9 mouse cellular contexts compared by ENCODE assay signal in the genomic region with DNA sequence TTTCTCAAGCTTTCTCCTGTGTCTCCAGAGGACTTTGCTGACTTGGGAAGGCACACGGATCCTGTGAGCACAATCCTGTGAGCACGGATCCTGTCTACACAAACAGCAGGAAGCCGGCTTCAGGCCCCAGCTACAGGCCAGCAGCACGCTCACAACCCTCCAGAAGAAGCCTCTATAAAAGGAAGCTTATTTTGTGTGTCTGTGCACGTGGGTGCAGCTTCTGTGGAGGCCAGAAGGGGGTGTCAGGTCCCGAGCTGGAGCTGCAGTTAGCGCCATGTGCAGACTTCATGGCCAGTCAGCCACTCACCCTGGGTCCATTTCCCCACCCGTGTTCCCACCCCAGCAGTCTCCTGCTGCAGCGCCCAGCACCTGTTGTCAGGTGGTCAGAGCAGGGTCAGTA. TPM values are rescaled to one million over a fixed set of nuclear protein-coding genes. Genes with fewer than 3 reads are reported as not detected.
DNase-seq lines count a peak whose midpoint lies in the region; ATAC-seq and TF ChIP-seq lines count a peak whose summit lies in the region.
"Had no signal": no experiment of that assay in that cellular context is flagged by ENCODE, and none has a peak within 500 bp of the region (broad histone marks: within the 10 kb centered on the region; RNA-seq: fewer than 3 reads in every experiment).

No protein-coding gene starts in this region.

- no peak for ATAC-seq in kidney, embryonic 16.5 days (ENCODE audit: low FRiP score, low TSS enrichment)
- ATAC-seq in embryonic facial prominence, embryonic 13.5 days (ENCODE audit: insufficient number of reproducible peaks, insufficient read depth, low FRiP score, low TSS enrichment, low read depth), result no peak
- no peak for ATAC-seq in hindbrain, embryonic 11.5 days (ENCODE audit: low FRiP score)
- no peak for ATAC-seq in midbrain, postnatal 0 days (ENCODE audit: low FRiP score)

- WGBS in kidney, embryonic 16.5 days, result 89% methylated on average over 9 of the region's 9 CpGs
- 97% methylated on average over 9 of the region's 9 CpGs for WGBS in embryonic facial prominence, embryonic 13.5 days
- 91% methylated on average over 9 of the region's 9 CpGs for WGBS in hindbrain, embryonic 11.5 days
- WGBS in midbrain, postnatal 0 days, result 87% methylated on average over 9 of the region's 9 CpGs

- peak overlapping the region; percentile 87 for H3K27ac ChIP-seq in kidney, embryonic 16.5 days (ENCODE audit: low read length)
- peak overlapping the region; percentile 90 for H3K27ac ChIP-seq in embryonic facial prominence, embryonic 13.5 days
- peak overlapping the region; percentile 84 for H3K27ac ChIP-seq in hindbrain, embryonic 11.5 days (ENCODE audit: low read depth, low read length)
- no peak overlapping the region for H3K27ac ChIP-seq in midbrain, postnatal 0 days (ENCODE audit: low read depth, low read length)

- no peak for DNase-seq in kidney, postnatal 36 days
- DNase-seq in hindbrain, embryonic 11.5 days (ENCODE audit: low spot score), result no peak
- no peak for DNase-seq in midbrain, postnatal 0 days (ENCODE audit: low spot score)
- no peak for DNase-seq in spleen, postnatal 4 days (ENCODE audit: low spot score in 2 of 2)
- no peak for DNase-seq in T-cell, adult 2 months (ENCODE audit: low spot score)
- no peak for DNase-seq in spleen, adult 18-20 months
- DNase-seq: kidney, postnatal 25 days had no signal

- no peak overlapping the region for H3K9ac ChIP-seq in kidney, embryonic 16.5 days (replicated peaks; ENCODE audit: low read length)
- no peak overlapping the region for H3K9ac ChIP-seq in embryonic facial prominence, embryonic 13.5 days
- no peak overlapping the region for H3K9ac ChIP-seq in hindbrain, embryonic 11.5 days (ENCODE audit: low read depth, low read length)
- H3K9ac ChIP-seq in midbrain, postnatal 0 days (replicated peaks; ENCODE audit: low read length, poor library complexity, severe bottlenecking), result no peak overlapping the region

- H3K9me3 ChIP-seq in kidney, embryonic 16.5 days (ENCODE audit: low read length), result 0 out of 2 replicates have a peak, but pooled peaks cover 3% of the 10 kb centered on the region
- H3K9me3 ChIP-seq in embryonic facial prominence, embryonic 13.5 days, result no peaks in the 10 kb centered on the region; the same call in 1 of the 2 replicates
- H3K9me3 ChIP-seq in hindbrain, embryonic 11.5 days (ENCODE audit: control insufficient read depth, low read length), result no peaks in the 10 kb centered on the region
- H3K9me3 ChIP-seq in midbrain, postnatal 0 days (ENCODE audit: low read length), result no peaks in the 10 kb centered on the region

- no peak overlapping the region for H3K4me2 ChIP-seq in kidney, embryonic 16.5 days (replicated peaks; ENCODE audit: low read depth, low read length)
- H3K4me2 ChIP-seq in embryonic facial prominence, embryonic 13.5 days, result no peak overlapping the region
- no peak overlapping the region for H3K4me2 ChIP-seq in hindbrain, embryonic 11.5 days (replicated peaks; ENCODE audit: low read depth, low read length)
- H3K4me2 ChIP-seq in midbrain, postnatal 0 days (ENCODE audit: low read depth, low read length, poor library complexity, severe bottlenecking), result no peak overlapping the region

- peaks cover 68% of the 10 kb centered on the region for H3K4me1 ChIP-seq in kidney, embryonic 16.5 days (ENCODE audit: insufficient read depth, low read length)
- H3K4me1 ChIP-seq in embryonic facial prominence, embryonic 13.5 days, result peaks cover 96% of the 10 kb centered on the region
- peaks cover 40% of the 10 kb centered on the region for H3K4me1 ChIP-seq in hindbrain, embryonic 11.5 days (replicated peaks; ENCODE audit: control insufficient read depth, insufficient read depth, low read length)
- H3K4me1 ChIP-seq in midbrain, postnatal 0 days (ENCODE audit: insufficient read depth, low read length), result peaks cover 28% of the 10 kb centered on the region

- H3K36me3 ChIP-seq in kidney, embryonic 16.5 days (ENCODE audit: insufficient read depth, low read length), result 0 out of 2 replicates have a peak, but pooled peaks cover 3% of the 10 kb centered on the region
- 0 out of 2 replicates have a peak, but pooled peaks cover 6% of the 10 kb centered on the region for H3K36me3 ChIP-seq in embryonic facial prominence, embryonic 13.5 days
- no peaks in the 10 kb centered on the region for H3K36me3 ChIP-seq in hindbrain, embryonic 11.5 days (ENCODE audit: control insufficient read depth, insufficient read depth, low read length)
- H3K36me3 ChIP-seq in midbrain, postnatal 0 days (ENCODE audit: insufficient read depth, low read length), result no peaks in the 10 kb centered on the region; the same call in 1 of the 2 replicates

- H3K4me3 ChIP-seq in kidney, embryonic 16.5 days (ENCODE audit: low read length), result no peak overlapping the region
- H3K4me3 ChIP-seq in embryonic facial prominence, embryonic 13.5 days, result no peak overlapping the region
- H3K4me3 ChIP-seq in hindbrain, embryonic 11.5 days (ENCODE audit: low read depth, low read length), result no peak overlapping the region
- no peak overlapping the region for H3K4me3 ChIP-seq in midbrain, postnatal 0 days (ENCODE audit: low read depth, low read length)

- peak; percentile 44 for TF ChIP-seq CTCF in midbrain, postnatal 0 days (IDR thresholded peaks at IDR 0.05)

- H3K27me3 ChIP-seq in kidney, embryonic 16.5 days (ENCODE audit: insufficient read depth, low read length), result peaks cover 7% of the 10 kb centered on the region; the same call in 1 of the 2 replicates
- H3K27me3 ChIP-seq in embryonic facial prominence, embryonic 13.5 days, result peaks cover 29% of the 10 kb centered on the region
- peaks cover 3% of the 10 kb centered on the region; the same call in 1 of the 2 replicates for H3K27me3 ChIP-seq in hindbrain, embryonic 11.5 days (ENCODE audit: control insufficient read depth, insufficient read depth, low read length)
- H3K27me3 ChIP-seq in midbrain, postnatal 0 days (ENCODE audit: insufficient read depth, low read length), result no peaks in the 10 kb centered on the region

RNA-seq across cellular contexts. Expression of gene Ptprs, which starts 7.9 kb away (rescaled TPM):
- polyA plus RNA-seq in kidney, embryonic 16.5 days (2015; fragmentation: Nextera tagmentation; extraction: Ambion mirVana), result 76.1 and 87.2 TPM in 2 replicates
- polyA plus RNA-seq in embryonic facial prominence, embryonic 13.5 days (2015; fragmentation: Nextera tagmentation; extraction: Ambion mirVana), result 120 and 121 TPM in 2 replicates
- polyA plus RNA-seq in hindbrain, embryonic 11.5 days (2014; fragmentation: Nextera tagmentation; extraction: Ambion mirVana), result 142 and 156 TPM in 2 replicates
- total RNA-seq in midbrain, postnatal 0 days (2014; rRNA removed), result 716 and 795 TPM in 2 replicates
- 208 and 225 TPM in 2 replicates for polyA plus RNA-seq in midbrain, postnatal 0 days (2015; fragmentation: Nextera tagmentation; extraction: Ambion mirVana)

RNA-seq across cellular contexts. Expression of gene Znrf4, which starts 43.9 kb away (rescaled TPM):
- polyA plus RNA-seq in kidney, embryonic 16.5 days (2015; fragmentation: Nextera tagmentation; extraction: Ambion mirVana), result not detected in 2 replicates
- polyA plus RNA-seq in embryonic facial prominence, embryonic 13.5 days (2015; fragmentation: Nextera tagmentation; extraction: Ambion mirVana), result not detected in 2 replicates
- polyA plus RNA-seq in hindbrain, embryonic 11.5 days (2014; fragmentation: Nextera tagmentation; extraction: Ambion mirVana), result not detected in 2 replicates
- not detected in 2 replicates for total RNA-seq in midbrain, postnatal 0 days (2014; rRNA removed)
- not detected in 2 replicates for polyA plus RNA-seq in midbrain, postnatal 0 days (2015; fragmentation: Nextera tagmentation; extraction: Ambion mirVana)
